Mouse (Mus musculus): ENCODE results near the gene Ttf1.

Gene Ttf1

GRCm38 (mm10) chr2:29123907-29124569 is 64.0 kb downstream of the Ttf1 start, which contains the start of gene Setx:
Setx (plus strand) TSS chr2:29124181.
- no peak for DNase-seq (ENCODE audit: extremely low read depth, insufficient read length, low spot score)

GRCm38 (mm10) chr2:29124571-29124935 is 64.5 kb downstream of the Ttf1 start:
- no peak for DNase-seq (ENCODE audit: extremely low read depth, insufficient read length, low spot score)

- DNase-seq (ENCODE audit: extremely low read depth, insufficient read length, low spot score) = peak; percentile 99
Measured at GRCm38 (mm10) chr2:29124936-29125701, 65.1 kb downstream of the Ttf1 start.

GRCm38 (mm10) chr2:29130118-29130899 is 70.2 kb downstream of the Ttf1 start:
- no peak for DNase-seq (ENCODE audit: extremely low read depth, insufficient read length, low spot score)

- DNase-seq (ENCODE audit: extremely low read depth, insufficient read length, low spot score) = no peak
Measured at GRCm38 (mm10) chr2:29135161-29135560, 75.1 kb downstream of the Ttf1 start.

All from 3134 (cell line).